Mouse (Mus musculus) heart, postnatal 0 days (tissue): Measurements from ENCODE around the gene Capza1.

Experiments
- CTCF ChIP-seq: IDR thresholded peaks from 2 replicates; pipeline ENCODE4 v1.5.1; 2016; ENCODE audit warnings: antibody characterized with exemption, control low read depth, low read depth
- EP300 ChIP-seq: IDR thresholded peaks from 2 replicates; pipeline ENCODE4 v1.6.1; 2016; ENCODE audit warnings: antibody characterized with exemption, low read depth

GRCm38 (mm10) chr3:104835797-104836196 is 28.5 kb downstream of the Capza1 start:
- TF ChIP-seq CTCF (no peak), EP300 (no peak)
